Mouse (Mus musculus) forebrain, embryonic 10.5 days (tissue): ENCODE results near the gene Fpr-rs7. TPM values are rescaled to one million over a fixed set of nuclear protein-coding genes. Genes with fewer than 3 reads are reported as not detected.

Source experiments
- DNase-seq: peaks from one replicate; pipeline ENCODE4 v3.0.0-alpha.2; 2017; ENCODE audit warnings: low spot score; ENCODE audit errors: extremely low spot score
- H3K27ac ChIP-seq: fragments of 300-500 bp; sonication (generic); 2 replicates; pipeline ENCODE4 v1.5.1; 2016; ENCODE audit warnings: mild to moderate bottlenecking
- H3K27me3 ChIP-seq: fragments of 300-500 bp; sonication (generic); 2 replicates; pipeline ENCODE4 v1.6.1; 2016; ENCODE audit warnings: mild to moderate bottlenecking; ENCODE audit not compliant: poor library complexity, severe bottlenecking
- H3K36me3 ChIP-seq: fragments of 300-500 bp; sonication (generic); replicated peaks from 2 replicates; pipeline ENCODE4 v1.6.1; 2016; ENCODE audit warnings: mild to moderate bottlenecking, moderate library complexity
- H3K4me1 ChIP-seq: fragments of 300-500 bp; sonication (generic); 2 replicates; pipeline ENCODE4 v1.6.1; 2016
- H3K4me3 ChIP-seq: fragments of 300-500 bp; sonication (generic); 2 replicates; pipeline ENCODE4 v1.5.1; 2016; ENCODE audit warnings: mild to moderate bottlenecking, moderate library complexity
- H3K9me3 ChIP-seq: fragments of 300-500 bp; sonication (generic); 2 replicates; pipeline ENCODE4 v1.6.1; 2016; ENCODE audit warnings: mild to moderate bottlenecking, moderate library complexity
- WGBS: fragments of 180-500 bp; shearing (Covaris S2); methylation state at CpG from one replicate; pipeline ENCODE4 v1.1.7; 2016; 5-methylcytosine and 5-hydroxymethylcytosine counted together
- polyA plus RNA-seq: library from polyadenylated mRNA; unstranded; fragments of >200 nt; fragmentation: Nextera tagmentation; extraction: Ambion mirVana; gene quantifications from 2 replicates; pipeline ENCODE4 v1.2.1, GENCODE M21; 2016

The Fpr-rs7 gene
- not detected in 2 replicates for polyA plus RNA-seq

- Histone ChIP-seq H3K27ac (no peak within 1 kb of the TSS), H3K4me3 (no peak within 1 kb of the TSS), H3K27me3 (no peaks in the 10 kb centered on the region), H3K9me3 (peaks cover 42% of the 10 kb centered on the region), H3K4me1 (no peaks in the 10 kb centered on the region), H3K36me3 (no peaks in the 10 kb centered on the region)
- no peak for DNase-seq
These were observed at the start of gene Fpr-rs7 for GRCm38 (mm10) chr17:20114126-20114525. TSS of gene Fpr-rs7 (minus strand) at chr17:20114226.

- peaks cover 22% of the 10 kb centered on the region for H3K9me3 ChIP-seq
- no peaks in the 10 kb centered on the region for H3K36me3 ChIP-seq
- H3K4me1 ChIP-seq = no peaks in the 10 kb centered on the region
- no peak overlapping the region for H3K4me3 ChIP-seq
- no peaks in the 10 kb centered on the region for H3K27me3 ChIP-seq
- DNase-seq = no peak
- WGBS = 82% methylated on average over 6 of the region's 6 CpGs
- no peak overlapping the region for H3K27ac ChIP-seq
These were observed 39.9 kb downstream of the Fpr-rs7 start for GRCm38 (mm10) chr17:20074090-20074489.

- Histone ChIP-seq H3K27me3 (no peaks in the 10 kb centered on the region), H3K27ac (no peak overlapping the region), H3K4me3 (no peak overlapping the region), H3K4me1 (no peaks in the 10 kb centered on the region), H3K9me3 (peaks cover 14% of the 10 kb centered on the region), H3K36me3 (no peaks in the 10 kb centered on the region)
- DNase-seq = no peak
- WGBS = 97% methylated on average over 4 of the region's 4 CpGs
These were observed 42.2 kb downstream of the Fpr-rs7 start for GRCm38 (mm10) chr17:20071656-20072396.

Other genes with a start within 250 kb of the Fpr-rs7 start
- gene Vmn2r104, start 65.9 kb downstream of the Fpr-rs7 start, polyA plus RNA-seq = not detected in 2 replicates
- gene Fpr-rs6, start 68.9 kb upstream of the Fpr-rs7 start, polyA plus RNA-seq = not detected in 2 replicates
- gene Vmn2r105, start 120.8 kb upstream of the Fpr-rs7 start, polyA plus RNA-seq = not detected in 2 replicates
- gene Vmn2r106, start 171.3 kb upstream of the Fpr-rs7 start, polyA plus RNA-seq = not detected in 2 replicates
- gene Vmn2r107, start 231.0 kb upstream of the Fpr-rs7 start, polyA plus RNA-seq = not detected in 2 replicates